Mouse (Mus musculus) spleen, adult 18-20 months (tissue): ENCODE measurements around the gene Fam217a.
"Not testable (repeated sequence)": the region's sequence is repeated elsewhere in the genome, so short reads cannot be mapped to it uniquely, and the experiment has no call there.

Experiments used
- DNase-seq, 2 experiments: peaks; one replicate each; pipeline ENCODE4 v3.0.0; 2022; ENCODE audit warnings: mixed read lengths in 2 of 2

Fam217a gene

DNA sequence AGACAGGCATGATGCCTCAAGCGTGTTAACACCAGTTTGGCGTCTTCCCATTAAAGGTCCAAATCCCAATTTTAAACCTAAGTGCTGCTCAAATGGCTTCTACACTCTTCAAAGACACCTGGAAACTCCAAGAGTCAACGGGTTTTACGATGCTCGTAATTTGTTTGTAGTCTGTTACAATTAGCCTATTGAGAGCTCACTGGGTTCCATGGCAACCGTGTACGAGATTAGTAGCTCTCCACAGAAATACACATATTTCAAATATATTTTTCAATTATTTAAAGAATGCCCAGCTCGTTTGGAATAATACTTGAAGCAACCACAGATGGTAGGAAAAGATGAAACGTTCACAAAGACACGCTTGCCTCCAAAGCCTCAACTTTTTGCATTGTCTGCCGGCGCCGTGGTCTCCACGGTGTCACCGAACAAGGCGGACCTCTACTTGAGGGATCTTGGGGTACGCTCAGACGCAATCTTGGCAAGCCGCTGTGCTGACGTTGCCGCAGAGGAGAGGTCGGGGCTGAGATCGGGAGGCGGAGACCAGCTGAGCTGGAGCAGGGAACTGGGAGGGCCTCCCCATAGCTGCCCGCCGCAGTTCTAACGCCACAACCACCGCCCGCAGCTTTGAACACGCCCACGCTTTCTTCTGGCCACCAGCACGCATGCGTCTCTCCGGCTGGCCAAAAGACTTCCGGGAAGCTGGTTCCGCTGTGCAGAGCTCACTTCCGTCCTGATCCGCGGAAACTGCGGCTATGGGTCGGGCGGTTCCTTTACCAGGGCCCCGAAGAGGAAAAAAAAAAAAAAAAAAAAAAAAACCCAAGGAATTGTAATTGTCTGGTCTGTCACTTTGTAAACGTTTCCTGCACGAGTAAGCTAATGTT, 50.1 kb downstream of the Fam217a start:
- peak; percentile 85 to 88 for DNase-seq

DNA sequence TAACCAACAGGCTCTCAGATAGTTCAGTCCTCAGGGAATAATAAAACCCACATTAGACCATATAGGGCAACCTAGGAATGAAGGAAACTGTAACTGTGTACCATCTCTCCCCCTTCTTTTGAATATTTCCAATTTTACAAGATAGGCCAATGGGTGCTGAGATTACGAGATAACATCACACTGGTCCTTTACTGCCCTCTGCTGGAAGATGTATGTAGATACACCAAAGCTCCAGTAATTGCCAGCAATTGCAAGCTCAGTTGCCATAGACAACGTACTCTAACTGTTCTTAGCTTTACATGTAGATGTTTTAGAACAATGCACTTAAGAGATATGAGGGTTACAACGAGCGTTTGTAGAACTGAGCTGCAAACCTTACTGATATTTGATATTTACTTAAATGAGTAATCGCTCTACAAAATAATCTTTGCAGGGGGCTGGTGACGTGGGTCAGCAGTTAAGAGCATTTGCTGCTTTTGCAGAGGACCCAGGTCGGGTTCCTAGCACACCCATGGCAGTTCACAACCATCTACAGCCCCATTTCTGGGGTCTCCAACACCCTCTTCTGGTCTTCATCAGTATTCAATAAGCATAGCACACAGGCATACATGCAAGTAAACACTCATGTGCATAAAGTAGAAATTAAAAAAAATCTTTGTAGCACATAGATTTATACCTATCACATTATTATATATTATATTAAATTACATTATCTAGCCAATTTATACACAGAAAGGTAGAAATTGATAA, 59.5 kb downstream of the Fam217a start:
- no peak for DNase-seq

- DNase-seq = not testable (repeated sequence)
These were observed 62.9 kb downstream of the Fam217a start for GRCm38 (mm10) chr13:34861166-34861565.
